Mouse (Mus musculus): ENCODE measurements at regions not wholly inside any gene's neighbourhood (a gene's known extent, or its start where the extent isn't known, plus 50 kb on each side); places are given as distances from the start of the nearest gene placed in this dataset.

DNA sequence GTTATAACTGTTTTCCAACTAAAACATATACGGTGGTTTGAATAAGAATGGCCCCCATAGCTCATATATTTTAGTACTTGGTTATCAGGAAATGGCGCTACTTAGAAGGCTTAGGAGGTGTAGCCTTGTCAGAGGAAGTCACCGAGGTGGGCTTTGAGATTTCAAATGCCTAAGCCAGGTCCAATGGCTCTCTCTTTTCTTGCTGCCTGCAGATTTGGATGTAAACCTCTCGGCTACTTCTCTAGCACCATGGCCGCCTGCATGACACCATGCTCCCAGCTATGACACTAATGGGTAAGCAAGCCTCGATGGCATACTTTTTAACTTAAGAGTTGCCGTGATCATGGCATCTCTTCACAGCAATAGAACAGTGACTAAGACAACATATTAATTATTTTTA lies 169.5 kb upstream of the Ppp2r3a start:
- no peak for TF ChIP-seq CTCF (IDR thresholded peaks at IDR 0.05 in 2 of 3, conservative IDR thresholded peaks at IDR 0.05 in 1 of 3; ENCODE audit: control insufficient read depth in 1 of 3, insufficient read depth in 1 of 3, low read depth in 2 of 3, low read length in 3 of 3, poor library complexity in 1 of 3, severe bottlenecking in 1 of 3)
- TF ChIP-seq MEF2A (IDR thresholded peaks at IDR 0.05; ENCODE audit: extremely low read depth, insufficient replicate concordance, low read depth, low read length, poor library complexity, severe bottlenecking) = no peak

Measured in MEL (cell line).